11 mouse cellular contexts compared by ENCODE assay signal in the genomic region with DNA sequence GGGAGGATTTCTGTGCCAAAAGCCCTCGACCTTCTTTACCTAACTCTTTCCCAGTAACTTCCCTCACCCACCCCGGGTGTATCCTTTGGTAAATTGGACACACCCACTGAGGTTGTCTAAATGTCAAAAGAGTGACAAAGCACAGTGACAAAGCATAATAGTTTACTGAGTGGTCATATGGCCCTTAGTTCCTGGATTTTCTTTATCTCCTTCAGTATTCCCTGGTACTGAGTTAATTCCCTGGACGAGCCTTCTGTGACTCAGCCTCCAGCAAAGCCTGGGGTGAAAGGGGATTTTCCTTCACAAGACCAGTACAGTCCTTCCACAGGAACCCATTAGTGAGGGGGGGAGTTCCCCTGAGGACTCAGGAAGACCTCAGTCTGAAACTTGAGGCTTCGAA. TPM values are rescaled to one million over a fixed set of nuclear protein-coding genes. Genes with fewer than 3 reads are reported as not detected.
DNase-seq lines count a peak whose midpoint lies in the region; ATAC-seq and TF ChIP-seq lines count a peak whose summit lies in the region.
"Had no signal": no experiment of that assay in that cellular context is flagged by ENCODE, and none has a peak within 500 bp of the region (broad histone marks: within the 10 kb centered on the region; RNA-seq: fewer than 3 reads in every experiment).

No protein-coding gene starts in this region.

- DNase-seq in heart, adult 8-10 months (ENCODE audit: low spot score): peak; percentile 21
- no peak for DNase-seq in heart, postnatal 4 days
- DNase-seq in G1E (ENCODE audit: low spot score): no peak
- DNase-seq in urinary bladder, postnatal 4 days (ENCODE audit: low spot score in 2 of 2): no peak
- no peak for DNase-seq in ovary, postnatal 10 days (ENCODE audit: low spot score)
- DNase-seq in left cerebral cortex, adult 11 months (ENCODE audit: low spot score): no peak
- DNase-seq: thymus, postnatal 36 days had no signal

- peaks cover 52% of the 10 kb centered on the region for H3K4me1 ChIP-seq in G1E (ENCODE audit: insufficient read depth, low read depth, low read length)
- peaks cover 40% of the 10 kb centered on the region for H3K4me1 ChIP-seq in liver, embryonic 16.5 days (ENCODE audit: control insufficient read depth, low read depth, low read length)

- ATAC-seq in G1E (ENCODE audit: extremely low read depth, insufficient number of reproducible peaks, low FRiP score, poor library complexity, severe bottlenecking): no peak
- peak; percentile 46; the same call in 1 of the 2 replicates for ATAC-seq in erythroid progenitor cell, adult 5-6 weeks (replicated peaks; ENCODE audit: low FRiP score, poor library complexity, severe bottlenecking)
- ATAC-seq in liver, embryonic 16.5 days (ENCODE audit: low read depth): peak; percentile 52

- peak overlapping the region; percentile 73; the same call in 1 of the 2 replicates for H3K4me3 ChIP-seq in G1E (ENCODE audit: low read depth, low read length)
- peak overlapping the region; percentile 61 for H3K4me3 ChIP-seq in liver, embryonic 16.5 days (ENCODE audit: low read depth, low read length)
- H3K4me3 ChIP-seq: limb, embryonic 15.5 days had no signal

- peak overlapping the region; percentile 91 for H3K27ac ChIP-seq in liver, embryonic 16.5 days (ENCODE audit: low read length)
- H3K27ac ChIP-seq: limb, embryonic 15.5 days had no signal

- no peaks in the 10 kb centered on the region for H3K27me3 ChIP-seq in G1E (ENCODE audit: insufficient read depth, low read length)
- H3K27me3 ChIP-seq in liver, embryonic 16.5 days (ENCODE audit: control insufficient read depth, insufficient read depth, low read depth, low read length): no peaks in the 10 kb centered on the region
- H3K27me3 ChIP-seq: limb, embryonic 15.5 days had no signal

- no peak for TF ChIP-seq CTCF in G1E (IDR thresholded peaks at IDR 0.05; ENCODE audit: low read depth, low read length)

- peak overlapping the region; percentile 70 for H3K4me2 ChIP-seq in liver, embryonic 16.5 days (ENCODE audit: low read depth, low read length)
- H3K4me2 ChIP-seq: limb, embryonic 15.5 days had no signal

- H3K36me3 ChIP-seq in G1E (replicated peaks): peaks cover 49% of the 10 kb centered on the region
- H3K36me3 ChIP-seq in liver, embryonic 16.5 days (ENCODE audit: control insufficient read depth, insufficient read depth): peaks cover 11% of the 10 kb centered on the region; the same call in 1 of the 2 replicates

- WGBS in liver, embryonic 16.5 days (ENCODE audit: insufficient replicate concordance): 14% methylated on average over 4 of the region's 4 CpGs

- H3K9me3 ChIP-seq in G1E (replicated peaks): no peaks in the 10 kb centered on the region
- H3K9me3 ChIP-seq in liver, embryonic 16.5 days (replicated peaks; ENCODE audit: control insufficient read depth, low read length): no peaks in the 10 kb centered on the region
- H3K9me3 ChIP-seq: limb, embryonic 15.5 days had no signal

- peak overlapping the region; percentile 50 for H3K9ac ChIP-seq in liver, embryonic 16.5 days (ENCODE audit: low read depth, low read length)
- H3K9ac ChIP-seq: limb, embryonic 15.5 days had no signal

RNA-seq across cellular contexts. Expression of gene Prr13, which starts 2.1 kb away (rescaled TPM):
- 10 to 100 TPM; 18.7 to 25.3 (median 22.0) TPM for total RNA-seq in heart, adult 8-10 months (2022)
- total RNA-seq in heart, postnatal 4 days (2021): 10 to 100 TPM; 26.4 to 28.0 TPM
- 78.6 and 94.0 TPM in 2 replicates for total RNA-seq in G1E (2014; fragmentation: Nextera tagmentation)
- total RNA-seq in G1E (2017): 84.1 and 86.0 TPM in 2 replicates
- 122 and 254 TPM in 2 replicates for polyA plus RNA-seq in G1E (2012)
- 45.4 and 56.6 TPM in 2 replicates for total RNA-seq in erythroid progenitor cell, adult 5-6 weeks (2015; ENCODE audit: low replicate concordance)
- 18.6 and 49.4 TPM in 2 replicates for total RNA-seq in erythroid progenitor cell, adult 5-6 weeks (2017; ENCODE audit: low replicate concordance)
- 120 and 139 TPM in 2 replicates for polyA plus RNA-seq in liver, embryonic 16.5 days (2015; fragmentation: Nextera tagmentation; extraction: Ambion mirVana)

RNA-seq across cellular contexts. Expression of gene Pcbp2, which starts 9.4 kb away (rescaled TPM):
- 100 to 1,000 TPM; 452 to 509 (median 465) TPM for total RNA-seq in heart, adult 8-10 months (2022)
- 100 to 1,000 TPM; 703 to 721 TPM for total RNA-seq in heart, postnatal 4 days (2021)
- total RNA-seq in G1E (2014; fragmentation: Nextera tagmentation): 1,640 and 1,748 TPM in 2 replicates
- 202 and 214 TPM in 2 replicates for total RNA-seq in G1E (2017)
- 660 and 876 TPM in 2 replicates for polyA plus RNA-seq in G1E (2012)
- 405 and 484 TPM in 2 replicates for total RNA-seq in erythroid progenitor cell, adult 5-6 weeks (2015; ENCODE audit: low replicate concordance)
- total RNA-seq in erythroid progenitor cell, adult 5-6 weeks (2017; ENCODE audit: low replicate concordance): 185 and 238 TPM in 2 replicates
- polyA plus RNA-seq in liver, embryonic 16.5 days (2015; fragmentation: Nextera tagmentation; extraction: Ambion mirVana): 64.7 and 67.7 TPM in 2 replicates

RNA-seq across cellular contexts. Expression of gene Amhr2, which starts 15.8 kb away (rescaled TPM):
- under 1 TPM; 0.19 to 1.00 (median 0.63) TPM for total RNA-seq in heart, adult 8-10 months (2022)
- total RNA-seq in heart, postnatal 4 days (2021): 1 to 10 TPM in 1 of 2 experiments, under 1 TPM in 1; 0.77 to 1.6 TPM
- not detected in 2 replicates for total RNA-seq in G1E (2014; fragmentation: Nextera tagmentation)
- not detected in 2 replicates for total RNA-seq in G1E (2017)
- not detected in 2 replicates for polyA plus RNA-seq in G1E (2012)
- total RNA-seq in erythroid progenitor cell, adult 5-6 weeks (2015; ENCODE audit: low replicate concordance): not detected in 2 replicates
- total RNA-seq in erythroid progenitor cell, adult 5-6 weeks (2017; ENCODE audit: low replicate concordance): 3.6 TPM in 1 of 2 replicates, not detected in the other
- polyA plus RNA-seq in liver, embryonic 16.5 days (2015; fragmentation: Nextera tagmentation; extraction: Ambion mirVana): 0.04 and 0.07 TPM in 2 replicates

RNA-seq across cellular contexts. Expression of gene Gm10337, which starts 42.6 kb away (rescaled TPM):
- total RNA-seq in heart, adult 8-10 months (2022): not detected
- total RNA-seq in heart, postnatal 4 days (2021): 1 to 10 TPM in 1 of 2 experiments, not detected in 1; 7.3 TPM
- total RNA-seq in G1E (2014; fragmentation: Nextera tagmentation) (28.7 TPM in 1 of 2 replicates, not detected in the other), G1E (2017) (not detected in 2 replicates)
- not detected in 2 replicates for polyA plus RNA-seq in G1E (2012)
- not detected in 2 replicates for total RNA-seq in erythroid progenitor cell, adult 5-6 weeks (2015; ENCODE audit: low replicate concordance)
- not detected in 2 replicates for total RNA-seq in erythroid progenitor cell, adult 5-6 weeks (2017; ENCODE audit: low replicate concordance)
- not detected in 2 replicates for polyA plus RNA-seq in liver, embryonic 16.5 days (2015; fragmentation: Nextera tagmentation; extraction: Ambion mirVana)
- polyA plus RNA-seq: neural tube, embryonic 14.5 days had no signal

RNA-seq across cellular contexts. Expression of gene Sp1, which starts 55.0 kb away (rescaled TPM):
- total RNA-seq in heart, adult 8-10 months (2022): 10 to 100 TPM; 31.8 to 43.8 (median 38.7) TPM
- total RNA-seq in heart, postnatal 4 days (2021): 10 to 100 TPM; 55.5 to 74.3 TPM
- total RNA-seq in G1E (2014; fragmentation: Nextera tagmentation) (92.4 and 93.8 TPM in 2 replicates), G1E (2017) (42.3 and 50.5 TPM in 2 replicates)
- 16.4 and 35.8 TPM in 2 replicates for polyA plus RNA-seq in G1E (2012)
- total RNA-seq in erythroid progenitor cell, adult 5-6 weeks (2015; ENCODE audit: low replicate concordance): 80.5 and 94.1 TPM in 2 replicates
- 70.4 and 79.1 TPM in 2 replicates for total RNA-seq in erythroid progenitor cell, adult 5-6 weeks (2017; ENCODE audit: low replicate concordance)
- 3.7 TPM in 2 replicates for polyA plus RNA-seq in liver, embryonic 16.5 days (2015; fragmentation: Nextera tagmentation; extraction: Ambion mirVana)
